Mouse (Mus musculus) Patski (cell line): Measurements from ENCODE around the gene Tmem8. TPM values are rescaled to one million over a fixed set of nuclear protein-coding genes. Genes with fewer than 3 reads are reported as not detected.
A peak's percentile ranks its signal among the peaks of the same experiment; 100 is the strongest.

Source experiments
- ATAC-seq: fragments of 100-300 bp; one replicate; pipeline ENCODE4 v1.8.0; 2021
- CTCF ChIA-PET: fragments of 350-600 bp; sonication (Branson Sonifier 250); formaldehyde crosslinking; loops from one replicate; lab custom pipeline; 2022; ENCODE audit warnings: inconsistent platforms; lab: Charles Lee
- POLR2A ChIA-PET: fragments of 350-600 bp; sonication (Branson Sonifier 250); formaldehyde crosslinking; loops from one replicate; lab custom pipeline; 2022; ENCODE audit warnings: antibody characterized with exemption, inconsistent platforms; lab: Charles Lee
- DNase-seq: peaks from one replicate; pipeline ENCODE4 v3.0.0-alpha.2; 2011; ENCODE audit warnings: low read depth, low spot score
- H3K27me3 ChIP-seq: fragments of 371-371 bp; one replicate; pipeline ENCODE4 v1.5.1; 2021
- CTCF ChIP-seq: fragments of 100-300 bp; IDR thresholded peaks from one replicate; pipeline ENCODE4 v1.5.1; 2021
- in situ Hi-C: fragments of 300-500 bp; cut with MboI; formaldehyde crosslinking; loops from 3 replicates; pipeline ENCODE4 v1.11.1; 2018; ENCODE audit warnings: low pct_unique_long_range_greater_than_20kb, mixed read lengths
- polyA plus RNA-seq: library from polyadenylated mRNA; unstranded; gene quantifications from one replicate; pipeline ENCODE4 v1.2.3, GENCODE M21; 2021

The Tmem8 gene
- polyA plus RNA-seq, 1 experiment from 2014 or later, result 22.7 TPM

DNA sequence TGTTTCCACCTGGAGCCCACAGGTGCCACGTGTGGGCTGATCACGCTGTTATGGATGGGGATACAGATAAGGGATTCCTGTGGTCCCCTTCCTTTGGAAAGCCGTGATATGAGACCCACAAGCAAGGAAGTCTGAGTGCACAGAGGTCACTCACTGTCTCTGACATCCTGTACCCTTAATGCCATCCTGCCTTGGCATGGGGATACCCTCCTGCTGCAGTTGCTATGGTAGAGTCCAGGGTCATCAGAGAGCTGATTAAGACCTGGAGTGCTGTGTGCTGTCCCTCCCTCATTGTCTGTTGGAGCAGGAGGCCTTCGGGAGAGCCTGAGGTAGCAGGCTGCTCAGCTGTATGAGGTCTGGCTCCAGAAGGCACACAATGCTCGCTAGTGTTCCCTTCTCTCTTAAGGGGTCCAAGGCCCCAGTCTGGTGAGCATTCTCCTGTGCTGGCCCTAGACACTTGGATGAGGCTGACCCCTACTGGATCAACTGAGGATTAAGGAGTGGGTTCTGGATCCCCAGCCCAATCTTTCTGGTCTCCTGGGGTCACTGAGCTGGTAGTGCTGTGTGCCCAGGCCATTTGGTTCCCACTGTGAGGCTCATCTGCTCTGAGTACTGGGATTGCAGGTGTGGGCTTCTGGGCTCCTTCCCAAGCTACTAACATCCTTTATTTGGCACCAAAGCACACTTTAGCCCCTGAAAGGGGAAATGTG lies 9.5 kb downstream of the Tmem8 start:
- ChIA-PET CTCF (no interaction called here), POLR2A (interaction anchor here (1.5 kb wide), 1 partner anchor 15 kb away, joined by 5 read pairs; no protein-coding TSS in a partner anchor)
- in situ Hi-C loops, result loop anchor here (5.0 kb wide), 3 partner anchors 70 to 330 kb away; partner anchors contain the start of gene Fam234a
- H3K27me3 ChIP-seq, result no peaks in the 10 kb centered on the region
- DNase-seq, result no peak
- no peak for ATAC-seq
- no peak for TF ChIP-seq CTCF

DNA sequence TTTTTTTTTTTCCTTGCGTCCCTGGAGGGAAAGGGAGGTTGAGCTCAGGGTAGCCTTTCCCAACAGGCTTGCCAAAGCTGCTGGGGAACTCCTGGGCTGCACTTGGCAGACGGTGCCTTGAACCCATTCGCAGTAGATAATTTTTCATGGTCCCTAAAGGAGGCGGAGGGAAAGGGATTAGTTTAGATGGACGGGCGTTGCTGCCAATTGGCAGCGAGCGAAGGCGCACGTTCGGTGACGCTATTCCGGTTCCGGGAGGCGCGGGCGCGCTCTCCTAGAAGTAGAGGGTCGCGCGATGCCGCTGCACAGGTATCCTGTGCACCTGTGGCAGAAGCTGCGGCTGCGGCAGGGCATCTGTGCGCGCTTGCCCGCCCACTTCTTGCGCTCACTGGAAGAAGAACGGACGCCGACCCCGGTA lies 10.2 kb downstream of the Tmem8 start, which contains the start of gene Mrpl28:
TSS of gene Mrpl28 (plus strand) at position 234 of the 418 bp plus-strand sequence.
- in situ Hi-C loops, result loop anchor here (5.0 kb wide), 3 partner anchors 69 to 329 kb away; partner anchors contain the start of gene Fam234a
- POLR2A ChIA-PET, result interaction anchor here (0.9 to 1.5 kb wide), 3 partner anchors 11 to 18 kb away, joined by 3 to 5 read pairs (median 3); no protein-coding TSS in a partner anchor
- TF ChIP-seq CTCF, result no peak
- DNase-seq, result peak; percentile 83
- peak; percentile 32 for ATAC-seq
- no peaks in the 10 kb centered on the region for H3K27me3 ChIP-seq
- CTCF ChIA-PET, result no interaction called here

DNA sequence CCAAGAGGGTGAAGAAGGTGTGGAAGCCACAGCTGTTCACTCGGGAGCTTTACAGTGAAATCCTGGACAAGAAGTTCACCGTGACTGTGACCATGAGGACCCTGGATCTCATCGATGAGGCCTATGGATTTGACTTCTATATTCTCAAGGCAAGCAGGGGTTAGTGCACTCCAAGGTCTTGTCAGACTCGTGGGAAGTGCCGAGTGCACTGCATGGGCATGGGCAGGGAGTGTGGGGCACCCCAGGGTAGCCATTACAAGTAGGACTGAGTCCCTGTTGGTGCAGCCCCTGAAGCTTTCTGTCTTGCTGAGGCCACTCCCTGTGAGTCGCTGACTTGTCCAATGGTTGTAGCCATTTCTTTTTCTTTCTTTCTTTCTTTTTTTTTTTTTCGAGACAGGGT lies 11.5 kb downstream of the Tmem8 start:
- DNase-seq (no peak), ATAC-seq (no peak)
- in situ Hi-C loops, result loop anchor here (5.0 kb wide), 3 partner anchors 68 to 328 kb away; partner anchors contain the start of gene Fam234a
- H3K27me3 ChIP-seq, result no peaks in the 10 kb centered on the region
- no peak for TF ChIP-seq CTCF
- ChIA-PET CTCF (no interaction called here), POLR2A (interaction anchor here (0.6 to 1.2 kb wide), 2 partner anchors 17 to 43 kb away, joined by 3 read pairs; no protein-coding TSS in a partner anchor)

DNA sequence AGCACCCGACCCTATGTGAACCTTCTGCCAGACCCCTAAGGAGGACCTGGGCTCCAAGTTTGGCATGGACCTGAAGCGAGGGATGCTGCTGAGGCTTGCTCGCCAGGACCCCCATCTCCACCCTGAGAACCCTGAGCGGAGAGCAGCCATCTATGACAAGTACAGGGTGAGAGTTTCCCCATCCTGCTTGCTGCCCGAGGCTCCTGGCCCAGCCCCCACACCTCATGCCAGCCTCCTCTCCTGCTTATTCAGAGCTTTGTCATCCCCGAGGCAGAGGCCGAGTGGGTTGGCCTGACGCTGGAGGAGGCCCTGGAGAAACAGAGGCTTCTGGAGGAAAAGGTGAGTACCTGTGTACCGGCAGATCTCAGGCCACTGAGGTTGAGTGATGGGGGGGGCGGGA lies 12.1 kb downstream of the Tmem8 start:
- DNase-seq (no peak), ATAC-seq (no peak)
- CTCF ChIA-PET, result no interaction called here
- in situ Hi-C loops, result no loop called here
- POLR2A ChIA-PET, result no interaction called here
- H3K27me3 ChIP-seq, result no peaks in the 10 kb centered on the region
- TF ChIP-seq CTCF, result no peak

DNA sequence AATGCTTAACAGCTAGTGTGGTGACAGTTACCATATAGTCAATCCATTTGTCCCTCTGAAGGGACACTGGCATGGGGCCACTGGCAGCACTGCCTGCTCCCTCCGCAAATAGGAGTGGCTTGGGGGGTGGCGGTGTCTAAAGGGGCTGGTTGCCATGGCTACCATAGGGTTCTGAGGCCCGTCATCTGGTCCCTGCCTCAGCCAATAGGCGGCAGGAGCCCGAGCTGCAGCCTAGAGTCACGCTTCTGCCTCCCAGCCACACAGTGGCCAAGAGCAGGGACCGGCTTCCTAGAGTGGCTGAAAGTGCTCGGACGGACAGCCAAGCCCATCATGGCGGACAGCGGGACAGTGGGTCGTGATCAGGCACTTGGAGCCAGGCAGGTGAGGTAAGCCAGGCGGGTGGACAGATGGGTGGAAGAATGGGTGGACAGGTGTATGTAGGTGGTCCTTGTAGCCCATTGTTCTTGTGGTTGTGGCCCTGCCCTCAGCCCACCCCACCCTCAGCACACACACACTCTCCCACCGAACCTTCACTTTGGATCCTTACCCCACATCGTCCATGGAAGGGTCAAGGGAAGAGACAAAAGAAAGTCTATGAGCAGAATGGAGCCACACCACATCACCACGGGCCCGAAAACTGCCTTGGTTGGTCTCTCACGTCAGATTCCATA lies 18.1 kb downstream of the Tmem8 start:
- no peak for DNase-seq
- ChIA-PET POLR2A (no interaction called here), CTCF (no interaction called here)
- no peaks in the 10 kb centered on the region for H3K27me3 ChIP-seq
- no peak for ATAC-seq
- in situ Hi-C loops, result no loop called here
- no peak for TF ChIP-seq CTCF

DNA sequence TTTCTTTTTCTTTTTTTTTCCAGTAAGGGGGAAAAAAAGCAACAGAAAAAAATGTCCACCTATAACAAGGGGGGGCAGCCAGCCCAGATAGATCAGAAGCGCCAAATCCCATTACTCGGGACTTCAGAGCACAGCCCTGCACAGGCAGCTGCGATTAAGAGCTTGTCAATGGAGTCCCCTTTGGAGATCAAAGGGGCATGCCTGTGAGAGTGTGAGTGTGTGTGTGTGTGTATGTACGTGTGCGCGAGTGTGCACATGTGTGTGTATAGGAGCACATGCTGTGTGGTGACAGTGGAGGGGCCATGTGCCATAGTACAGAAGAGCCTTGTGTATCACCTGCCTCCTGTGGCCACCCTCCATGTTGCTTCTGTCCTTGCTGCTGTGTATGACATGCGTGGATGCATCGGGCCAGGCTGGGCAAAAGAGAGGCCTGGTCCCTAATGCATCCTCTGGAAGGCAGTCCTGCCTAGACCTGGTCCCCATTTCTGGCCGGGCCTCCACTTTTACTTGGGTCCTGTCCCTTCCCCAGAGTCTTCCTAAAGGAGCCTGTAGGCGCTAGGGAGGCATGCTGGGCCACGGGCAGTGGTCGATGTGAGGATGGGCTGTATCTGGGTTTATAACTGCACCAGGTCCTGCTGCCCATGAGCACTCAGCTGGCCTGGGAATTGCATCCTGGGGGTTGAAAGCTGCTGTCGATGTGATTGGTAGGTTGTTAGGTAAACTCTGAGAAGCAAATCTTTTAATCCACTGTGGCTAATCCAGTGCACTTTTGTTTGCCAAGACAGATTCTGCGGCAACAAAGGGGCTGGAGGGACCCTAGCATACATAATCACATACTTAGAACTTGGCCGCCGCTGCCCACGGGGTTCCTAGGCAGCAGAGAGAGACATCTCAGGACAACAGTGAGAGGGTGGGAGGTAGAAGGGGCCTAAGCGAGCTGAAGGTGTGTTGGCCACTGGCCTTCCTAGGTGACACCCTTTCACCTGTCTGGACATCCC lies 19.1 kb downstream of the Tmem8 start:
- POLR2A ChIA-PET, result no interaction called here
- DNase-seq, result no peak
- ATAC-seq, result no peak
- TF ChIP-seq CTCF, result no peak
- CTCF ChIA-PET, result no interaction called here
- no peaks in the 10 kb centered on the region for H3K27me3 ChIP-seq
- in situ Hi-C loops, result no loop called here

DNA sequence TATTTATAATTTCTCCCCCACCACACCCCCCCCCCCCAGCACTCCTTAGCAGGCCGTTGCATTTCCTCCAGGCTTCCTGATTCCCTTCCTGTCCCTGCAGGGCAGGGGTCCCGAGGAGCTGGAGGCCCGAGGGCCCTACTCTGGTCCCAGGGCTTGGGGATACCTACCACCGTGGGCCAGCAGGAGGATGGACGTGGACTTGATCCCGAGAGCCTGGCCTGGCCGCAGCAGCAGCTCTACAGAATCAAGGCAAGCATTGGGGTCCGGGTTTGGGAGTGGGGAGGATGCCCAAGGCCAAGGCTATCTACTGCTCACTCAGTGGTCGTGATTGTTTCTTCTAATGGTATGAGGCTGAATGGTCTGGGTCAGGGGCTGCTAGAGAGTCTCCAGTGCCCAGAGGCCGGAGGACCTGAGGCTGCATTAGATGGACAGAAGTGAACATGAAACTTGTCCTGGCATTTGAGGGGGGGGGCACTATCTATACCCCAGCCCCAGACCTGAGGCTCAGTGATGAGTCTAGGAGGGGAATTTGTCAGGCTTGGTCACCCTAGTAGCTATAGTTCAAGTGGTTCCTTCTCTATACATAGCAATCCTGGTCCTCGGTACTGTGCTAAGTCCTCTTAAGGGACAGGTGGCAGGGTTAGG lies 24.1 kb downstream of the Tmem8 start:
- POLR2A ChIA-PET, result interaction anchor here (0.8 to 1.0 kb wide), 2 partner anchors 14 to 41 kb away, joined by 3 to 5 read pairs; partner anchors contain the start of gene Mrpl28
- ATAC-seq (no peak), DNase-seq (no peak)
- in situ Hi-C loops, result no loop called here
- TF ChIP-seq CTCF, result no peak
- H3K27me3 ChIP-seq, result no peaks in the 10 kb centered on the region
- CTCF ChIA-PET, result no interaction called here

DNA sequence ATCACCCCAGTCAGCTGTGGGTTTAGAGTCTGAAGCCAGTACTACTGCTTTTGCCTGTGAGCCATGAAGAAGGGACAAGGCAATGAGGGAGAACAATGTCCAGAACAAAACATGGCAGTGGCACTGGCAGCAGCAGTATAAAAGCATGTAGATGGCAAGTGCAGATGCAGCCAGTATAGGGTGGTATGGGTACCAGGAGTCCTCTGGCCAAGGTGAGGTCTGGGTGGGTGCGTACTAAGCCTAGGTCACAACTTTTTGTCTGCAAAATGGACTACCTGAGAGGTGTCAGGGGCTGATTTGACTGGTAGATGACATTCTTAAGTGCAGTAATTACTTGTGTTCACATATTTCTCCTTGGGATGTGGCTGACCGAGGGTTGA lies 24.6 kb downstream of the Tmem8 start:
- ChIA-PET CTCF (no interaction called here), POLR2A (interaction anchor here (0.8 to 1.3 kb wide), 3 partner anchors 14 to 316 kb away, joined by 3 to 5 read pairs (median 3); partner anchors contain the start of gene Mrpl28)
- no peak for TF ChIP-seq CTCF
- ATAC-seq (no peak), DNase-seq (no peak)
- in situ Hi-C loops, result no loop called here
- no peaks in the 10 kb centered on the region for H3K27me3 ChIP-seq

DNA sequence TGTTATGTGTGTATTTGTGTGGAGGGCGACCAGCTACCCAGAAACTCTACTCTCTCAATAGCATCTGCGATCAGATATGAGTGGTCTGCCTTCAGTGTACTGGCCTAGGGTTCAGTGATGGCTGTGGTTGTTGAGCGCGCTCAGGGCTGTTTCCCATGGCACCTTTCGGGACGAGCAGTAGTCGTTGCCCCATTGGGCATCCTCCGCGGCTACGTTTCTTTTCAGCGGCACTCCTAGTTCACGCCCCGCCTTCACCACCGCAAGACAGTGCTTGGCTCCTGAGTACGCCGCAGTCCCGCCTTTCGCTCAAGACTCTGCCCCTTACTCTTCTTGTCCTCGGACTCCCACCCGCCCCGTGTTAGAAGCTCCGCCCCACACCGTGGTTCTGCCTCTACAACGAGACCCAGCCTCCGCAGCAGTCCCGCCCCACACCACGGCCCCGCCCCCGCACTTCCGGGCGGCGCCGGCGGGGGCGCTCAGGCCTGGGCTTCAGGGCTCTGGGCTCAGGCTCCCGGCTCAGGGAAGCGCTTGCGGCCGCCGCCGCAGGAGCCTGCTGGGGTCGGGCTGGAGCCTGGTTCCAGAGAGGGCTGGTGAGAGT lies 25.2 kb downstream of the Tmem8 start, which contains the start of gene Axin1:
TSS of gene Axin1 (plus strand) at position 450 of the 598 bp plus-strand sequence.
- TF ChIP-seq CTCF, result peak; percentile 97
- H3K27me3 ChIP-seq, result no peaks in the 10 kb centered on the region
- DNase-seq (peak; percentile 73), ATAC-seq (peak; percentile 89)
- POLR2A ChIA-PET, result interaction anchor here (1.0 to 1.3 kb wide), 2 partner anchors 40 to 315 kb away, joined by 3 read pairs; no protein-coding TSS in a partner anchor
- CTCF ChIA-PET, result no interaction called here
- in situ Hi-C loops, result no loop called here
